Mouse (Mus musculus): ENCODE measurements around the gene Stx1b.

Stx1b gene

DNA sequence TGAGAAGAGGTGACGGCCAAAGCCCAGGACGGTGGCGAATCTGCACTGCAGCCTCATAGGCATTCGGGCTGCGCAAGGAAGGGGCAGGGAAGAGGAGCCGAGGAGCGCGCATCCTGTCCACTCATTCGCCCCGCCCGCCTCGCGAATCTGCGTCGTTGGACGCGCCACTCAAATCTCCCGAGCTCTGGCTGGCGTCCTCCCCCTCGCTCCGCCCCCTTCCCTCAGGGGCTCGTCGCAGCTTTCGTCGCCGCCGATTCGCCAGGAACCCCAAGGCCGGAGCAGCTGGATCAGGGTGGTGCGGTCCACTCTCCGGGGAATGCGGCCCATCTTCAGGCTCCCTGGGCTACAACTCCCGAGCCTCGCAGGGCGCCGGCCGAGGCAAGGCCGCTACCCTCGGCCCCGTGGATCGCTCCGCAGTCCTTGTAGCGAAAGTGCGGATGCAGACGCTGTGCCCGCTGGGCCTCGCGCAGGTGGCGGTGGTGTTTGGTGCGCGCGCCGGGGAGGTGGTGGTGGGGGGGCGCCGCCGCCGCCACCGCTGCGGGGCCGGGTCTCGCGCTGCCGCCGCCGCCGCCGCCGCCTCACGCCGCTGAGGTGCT is 47.4 kb downstream of the Stx1b start:
- in situ Hi-C loops (cut with MboI, MseI) = loop anchor here (5.0 kb wide), 1 partner anchor 65 kb away; no protein-coding TSS in a partner anchor

DNA sequence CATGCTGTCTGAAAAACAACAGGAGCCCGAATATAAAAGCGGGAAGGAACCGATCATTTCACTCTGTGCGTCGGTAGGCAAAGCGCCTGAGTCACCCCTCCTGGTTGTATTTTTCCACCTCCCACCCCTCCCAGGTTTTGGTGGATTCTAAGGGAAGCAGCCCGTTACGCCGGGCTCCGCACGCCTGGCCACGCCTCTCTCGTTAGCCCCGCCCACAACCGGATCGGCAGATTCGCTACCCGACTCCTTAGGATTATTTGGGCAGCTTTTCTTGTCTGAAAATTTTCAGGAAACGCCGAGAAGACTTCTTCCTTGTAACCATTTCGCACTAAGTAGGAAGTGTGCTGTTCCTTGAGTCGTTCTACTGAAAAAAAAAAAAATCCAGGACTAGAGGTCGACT is 47.9 kb downstream of the Stx1b start, which contains the start of gene Setd1a:
Gene Setd1a, plus strand, starts transcription at position 245 of the 400 bp plus-strand sequence.
- in situ Hi-C loops (cut with MboI, MseI) = loop anchor here (5.0 kb wide), 1 partner anchor 66 kb away; no protein-coding TSS in a partner anchor

DNA sequence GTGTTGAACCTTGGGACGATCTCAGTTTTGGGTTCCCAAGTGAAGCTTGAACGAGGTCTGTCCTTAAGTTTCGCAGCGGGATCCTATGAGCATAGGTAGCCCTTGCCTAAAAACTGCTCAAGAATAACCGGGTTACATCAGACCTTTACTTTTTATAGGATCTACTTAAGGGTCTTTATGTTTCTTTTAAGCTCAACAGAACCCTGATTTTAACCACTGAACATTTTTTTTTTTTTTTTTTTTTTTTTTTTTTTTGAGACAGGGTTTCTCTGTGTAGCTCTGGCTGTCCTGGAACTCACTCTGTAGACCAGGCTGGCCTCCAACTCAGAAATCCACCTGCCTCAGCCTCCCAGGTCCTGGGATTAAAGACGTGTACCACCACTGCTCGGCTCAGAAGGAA is 48.5 kb downstream of the Stx1b start:
- in situ Hi-C loops (cut with MboI, MseI) = loop anchor here (5.0 kb wide), 1 partner anchor 66 kb away; no protein-coding TSS in a partner anchor

DNA sequence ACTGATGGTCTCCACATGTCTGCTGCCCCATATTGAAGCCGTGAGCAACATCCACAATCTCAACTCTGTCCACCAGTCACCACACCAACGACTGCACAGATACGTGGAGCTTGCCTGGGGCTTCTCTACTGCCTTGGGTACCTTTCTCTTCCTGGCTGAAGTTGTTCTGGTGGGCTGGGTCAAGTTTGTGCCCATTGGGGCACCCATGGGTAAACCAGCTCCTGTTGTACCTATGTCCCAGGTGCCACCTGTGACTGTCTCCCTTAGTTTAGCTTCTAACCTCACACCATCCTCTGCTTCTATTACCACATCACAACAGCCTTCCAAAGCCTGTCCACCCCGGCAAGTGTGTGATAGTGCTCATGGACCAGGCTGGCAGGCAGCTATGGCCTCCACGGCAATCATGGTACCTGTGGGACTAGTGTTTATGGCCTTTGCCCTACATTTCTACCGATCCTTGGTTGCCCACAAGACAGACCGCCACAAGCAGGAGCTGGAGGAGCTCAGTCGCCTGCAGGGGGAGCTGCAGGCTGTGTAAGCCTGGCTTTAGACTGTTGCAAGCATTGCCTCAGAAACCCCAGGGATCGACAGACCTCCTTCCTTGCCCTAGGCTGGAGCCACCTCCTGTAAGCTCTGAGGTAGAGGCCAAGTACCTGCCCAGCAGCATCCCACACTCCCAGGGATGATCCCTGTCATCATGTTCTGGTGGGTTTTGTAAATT is 50.5 kb downstream of the Stx1b start:
- in situ Hi-C loops (cut with MboI, MseI) = no loop called here

DNA sequence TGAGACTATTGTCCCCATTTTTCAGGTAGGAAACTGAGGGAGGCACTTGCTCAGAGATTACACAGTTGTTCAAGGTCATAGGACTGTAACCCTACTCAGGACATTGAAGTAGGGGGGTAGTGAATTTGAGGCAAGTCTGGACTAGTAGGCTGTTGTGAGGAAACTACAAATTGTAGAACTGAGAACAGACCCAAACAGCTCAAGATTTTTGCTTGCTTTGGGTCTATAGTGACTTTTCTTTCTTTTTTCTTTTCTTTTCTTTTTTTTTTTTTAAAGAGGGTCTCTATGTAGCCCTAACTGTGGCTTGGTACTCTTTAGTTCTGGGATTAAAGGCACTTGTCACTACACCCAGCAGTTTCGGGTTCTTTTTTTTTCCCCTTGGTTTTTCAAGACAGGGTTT is 51.8 kb downstream of the Stx1b start:
- in situ Hi-C loops (cut with MboI, MseI) = no loop called here

DNA sequence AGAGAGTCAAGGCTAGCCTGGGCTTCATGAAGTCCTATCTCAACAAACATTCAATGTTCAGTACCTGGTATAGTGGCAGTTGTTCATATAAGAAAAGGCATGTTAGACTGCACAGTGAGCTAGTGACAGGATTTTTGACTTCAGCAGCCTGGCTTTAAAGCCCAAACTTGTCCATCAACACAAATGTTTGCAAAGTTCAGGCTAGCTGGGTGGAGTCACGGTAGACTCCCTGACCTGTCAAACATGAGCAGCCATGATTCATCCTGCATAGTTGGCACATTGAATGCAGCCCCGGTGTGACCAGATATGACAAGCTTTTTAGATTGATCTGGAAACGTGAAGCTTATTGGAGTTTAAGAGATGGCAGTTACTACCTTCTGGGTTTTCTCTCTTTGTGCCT is 52.3 kb downstream of the Stx1b start:
- in situ Hi-C loops (cut with MboI, MseI) = no loop called here

DNA sequence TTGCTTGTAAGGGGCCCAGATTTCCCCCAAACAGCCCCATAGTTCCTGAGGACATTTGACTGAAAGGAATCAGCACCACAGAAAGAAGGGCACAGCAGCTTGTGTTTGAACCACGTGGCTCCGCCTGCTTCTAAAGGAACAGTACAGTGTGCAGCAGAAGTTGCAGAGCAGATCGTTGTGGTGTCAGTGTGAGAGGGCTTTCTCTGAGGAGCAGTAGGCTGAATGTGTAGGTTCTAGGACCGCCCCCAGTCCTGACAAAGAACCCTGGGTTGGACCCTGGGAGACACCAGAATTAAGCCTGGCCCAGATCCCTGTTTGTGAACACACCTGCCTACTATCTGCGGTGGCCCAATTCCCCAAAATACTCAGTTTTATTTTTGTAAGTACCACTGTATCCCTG is 53.1 kb downstream of the Stx1b start:
- in situ Hi-C loops (cut with MboI, MseI) = no loop called here

DNA sequence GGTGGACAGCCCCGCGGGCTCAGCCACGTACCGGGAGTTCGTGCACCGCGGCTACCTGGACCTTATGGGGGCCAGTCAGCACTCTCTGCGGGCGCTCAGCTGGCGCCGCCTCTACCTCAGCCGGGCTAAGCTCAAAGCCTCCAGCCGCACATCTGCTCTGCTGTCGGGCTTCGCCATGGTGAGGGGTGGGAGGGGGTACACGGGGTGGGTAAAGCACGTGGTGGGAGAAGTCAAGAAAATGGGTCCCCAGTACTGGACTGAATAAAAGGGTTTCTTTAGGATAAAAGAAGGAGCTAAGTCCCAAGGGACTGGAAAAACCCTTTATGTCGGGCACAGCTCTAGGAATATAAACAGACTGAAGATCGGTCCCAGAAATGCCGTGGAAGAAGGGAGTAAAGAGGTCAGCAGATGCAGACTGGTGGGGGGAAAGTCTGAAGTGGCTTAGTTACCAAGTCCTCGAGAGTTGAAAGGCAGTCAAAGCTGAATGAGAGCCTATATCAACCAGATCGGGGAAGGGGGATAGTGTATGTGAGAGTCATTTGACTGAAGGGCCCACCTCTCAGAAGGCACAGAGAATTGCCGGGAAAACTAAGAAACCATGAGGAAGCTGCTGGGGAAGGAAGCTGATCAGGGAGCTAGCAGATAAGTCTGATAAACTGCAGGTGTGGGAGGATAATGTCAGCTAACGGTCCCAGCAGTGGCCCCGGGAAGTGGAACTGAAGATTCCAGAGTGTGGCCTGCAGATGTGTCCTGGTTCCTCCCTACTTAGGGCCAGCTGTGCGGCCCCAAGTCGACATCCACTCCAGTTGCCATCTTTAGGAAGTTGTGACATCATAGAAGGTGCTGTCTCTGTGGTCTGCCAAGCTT is 54.1 kb downstream of the Stx1b start:
- in situ Hi-C loops (cut with MboI, MseI) = no loop called here

DNA sequence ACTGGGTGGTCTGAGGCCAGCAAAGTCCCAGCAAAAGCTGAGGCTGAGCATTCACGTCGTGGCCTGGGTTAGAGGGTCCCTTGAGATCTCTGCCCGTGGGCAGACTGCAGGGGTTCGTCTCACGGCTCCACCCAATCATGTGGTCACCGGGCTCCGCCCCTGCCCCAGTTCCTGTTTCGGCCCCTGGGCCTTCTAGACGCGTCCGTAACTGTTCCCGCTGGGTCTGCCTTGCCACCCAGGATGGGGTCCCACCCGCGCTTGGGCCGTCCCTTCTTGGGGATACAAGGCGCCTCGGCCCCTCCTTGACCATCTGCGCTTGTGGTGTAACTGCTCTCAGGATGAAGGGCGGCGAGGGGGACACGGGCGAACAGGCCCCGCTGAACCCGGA is 54.7 kb downstream of the Stx1b start, which contains the start of gene Orai3:
Gene Orai3, plus strand, starts transcription at position 165 of the 388 bp plus-strand sequence.
- in situ Hi-C loops (cut with MboI, MseI) = no loop called here

DNA sequence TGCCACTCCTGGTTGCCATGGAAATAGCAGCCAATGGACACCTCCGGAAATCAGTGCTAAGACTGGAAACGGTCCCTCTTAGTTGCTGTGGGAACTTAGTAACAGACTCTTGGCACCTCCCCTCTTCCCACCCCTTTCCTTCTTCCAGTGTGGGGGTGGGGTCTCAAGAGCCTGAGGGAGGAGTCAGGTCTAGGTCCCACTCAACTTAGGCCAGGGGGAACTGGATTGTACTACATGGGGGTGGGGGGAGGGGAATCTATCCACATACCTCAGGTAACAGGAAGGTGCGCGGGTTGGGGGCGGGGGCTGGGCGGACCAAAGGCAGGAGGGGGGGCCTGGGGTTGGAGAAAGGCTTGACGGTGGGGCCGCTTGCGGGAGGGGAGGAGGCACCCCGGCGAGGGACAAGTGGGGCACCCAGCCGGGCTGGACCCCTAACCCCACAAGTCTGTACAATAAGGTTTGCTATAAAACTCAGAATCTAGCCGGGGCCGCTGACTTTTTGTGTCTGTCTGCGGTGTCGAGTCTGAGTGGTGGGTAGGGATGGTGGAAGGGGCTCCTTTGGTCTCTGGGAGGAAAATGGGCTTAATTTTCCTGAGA is 55.3 kb downstream of the Stx1b start:
- in situ Hi-C loops (cut with MboI, MseI) = no loop called here

DNA sequence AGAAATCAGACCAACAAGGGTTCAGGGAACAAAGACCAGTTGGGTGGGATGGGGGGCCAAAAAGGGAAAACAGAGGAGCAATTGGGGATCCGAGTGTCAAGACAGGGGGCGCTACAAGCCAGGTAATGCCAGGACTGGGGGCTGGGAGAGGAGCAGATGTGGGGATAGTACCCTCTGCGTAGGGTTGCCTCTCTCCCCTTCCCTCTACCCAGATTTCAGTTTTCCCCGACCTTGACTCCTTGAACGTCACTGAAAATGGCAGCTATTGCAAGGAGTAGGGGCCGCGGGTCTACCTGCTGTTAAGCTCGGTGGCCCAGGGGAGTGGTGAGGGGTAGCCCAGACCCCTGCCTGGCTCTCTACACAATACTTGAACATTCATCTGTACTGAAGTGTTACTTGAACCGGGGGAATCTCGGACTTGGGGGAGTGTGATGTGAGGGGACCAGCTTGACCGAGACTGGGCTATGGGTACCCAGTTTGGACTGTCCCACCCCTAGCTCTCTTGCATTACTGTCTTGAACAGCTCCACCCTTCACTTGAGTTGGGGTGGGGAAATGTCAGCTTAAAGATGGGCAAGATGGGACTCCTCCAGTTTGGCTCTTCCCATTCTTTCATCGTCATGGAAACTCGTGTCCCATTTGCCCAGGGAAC is 55.9 kb downstream of the Stx1b start:
- in situ Hi-C loops (cut with MboI, MseI) = no loop called here

DNA sequence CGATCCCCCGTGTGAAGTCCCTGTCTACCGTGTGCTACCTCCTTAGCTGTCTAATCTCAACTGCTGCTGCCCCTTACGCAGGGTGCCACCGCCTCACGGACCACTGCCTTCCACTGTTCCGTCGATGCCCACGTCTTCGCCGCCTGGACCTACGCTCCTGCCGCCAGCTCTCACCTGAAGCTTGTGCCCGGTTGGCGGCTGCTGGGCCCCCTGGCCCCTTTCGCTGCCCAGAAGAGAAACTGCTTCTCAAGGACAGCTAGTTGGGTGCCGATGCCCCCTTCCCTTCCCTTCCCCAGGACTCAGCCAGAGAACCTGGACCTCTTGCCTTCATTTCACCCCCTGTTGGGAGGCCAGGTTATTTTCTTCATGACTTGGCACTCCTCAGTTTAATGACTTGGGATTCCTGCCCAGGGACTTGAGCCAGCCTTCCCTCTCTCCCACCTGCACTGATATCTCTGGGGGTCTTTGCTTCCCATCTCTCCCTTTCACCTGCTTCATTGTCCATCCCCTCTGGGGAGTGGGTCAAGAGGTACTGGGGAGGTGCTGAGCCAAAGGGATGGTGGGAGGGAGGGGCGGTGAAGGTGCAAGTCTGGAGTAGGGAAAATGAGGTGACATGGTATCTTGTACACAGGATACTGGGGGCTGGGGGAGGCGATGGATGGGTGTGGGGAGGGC is 56.5 kb downstream of the Stx1b start:
- in situ Hi-C loops (cut with MboI, MseI) = no loop called here

DNA sequence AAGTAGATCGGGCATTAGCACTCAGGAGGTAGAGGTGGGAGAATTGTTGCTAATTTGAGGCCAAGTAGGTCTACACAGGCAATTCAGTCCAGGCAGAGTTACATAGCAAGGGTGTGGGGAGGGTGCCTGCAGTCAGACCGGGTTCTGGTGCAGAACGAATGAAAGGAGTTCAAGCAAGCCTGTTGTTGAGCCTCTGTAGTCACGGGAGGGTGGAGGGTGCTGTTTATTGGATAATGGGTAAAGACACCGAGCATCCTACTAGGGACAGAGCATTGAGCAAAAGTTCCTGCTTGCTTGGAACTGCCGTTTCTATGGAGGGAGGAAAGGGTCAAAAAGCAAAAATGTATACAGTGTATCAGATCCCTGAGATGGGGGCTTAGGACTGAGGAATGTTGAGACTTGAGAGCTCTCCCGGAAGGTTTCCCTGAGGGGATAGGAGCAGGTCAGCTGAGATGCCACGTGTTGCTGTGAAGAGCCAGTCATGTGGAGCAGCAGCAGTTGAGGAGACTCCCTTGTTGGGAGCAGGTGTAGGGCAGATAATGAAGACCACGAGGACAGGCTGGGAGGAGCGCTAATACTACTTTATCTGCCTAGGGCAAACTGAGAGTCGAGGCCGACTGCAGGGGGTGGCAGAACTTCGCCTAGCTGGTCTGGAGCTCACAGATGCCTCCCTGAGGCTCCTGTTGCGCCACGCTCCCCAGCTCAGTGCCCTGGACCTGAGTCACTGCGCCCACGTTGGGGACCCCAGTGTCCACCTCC is 57.3 kb downstream of the Stx1b start:
- in situ Hi-C loops (cut with MboI, MseI) = no loop called here

DNA sequence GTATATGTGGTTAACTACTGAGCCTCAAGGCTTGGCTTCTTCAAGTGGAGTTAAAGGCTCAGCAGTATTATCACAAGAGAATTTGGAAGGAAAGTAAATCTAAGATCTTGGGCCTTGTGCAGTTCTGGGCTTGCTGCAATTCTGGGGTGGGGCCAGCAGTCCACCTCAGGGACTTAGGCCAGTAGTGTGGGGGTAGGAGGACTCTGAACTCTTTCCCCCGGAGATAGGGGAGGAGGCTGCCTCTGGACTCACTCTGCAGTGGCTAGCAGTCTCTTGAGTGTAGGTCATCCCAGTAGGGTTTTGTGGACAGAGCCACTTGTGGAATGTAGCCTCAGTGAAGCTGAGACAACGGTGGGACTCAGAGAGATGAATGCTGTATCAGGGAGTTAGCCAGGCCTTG is 58.6 kb downstream of the Stx1b start:
- in situ Hi-C loops (cut with MboI, MseI) = no loop called here

DNA sequence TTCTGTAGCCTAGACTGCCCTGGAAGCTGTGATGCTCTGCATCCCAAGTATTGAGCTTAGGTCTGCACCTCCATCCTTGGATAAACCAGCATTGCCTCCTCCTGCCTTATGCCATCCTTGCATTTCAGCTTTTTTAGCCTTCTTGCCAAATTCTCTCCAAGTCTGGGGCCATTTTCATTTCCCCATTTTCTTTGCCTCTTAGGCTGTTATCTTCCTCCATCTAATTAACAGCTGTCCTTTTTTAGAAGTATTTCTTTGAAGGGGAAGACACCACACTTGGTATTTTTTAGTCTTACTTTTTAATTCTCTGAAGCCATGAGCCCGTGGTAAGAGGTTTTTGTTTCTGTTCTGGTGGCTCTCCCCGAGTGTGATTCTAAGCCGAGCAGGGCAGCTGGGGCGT is 60.7 kb downstream of the Stx1b start:
- in situ Hi-C loops (cut with MboI, MseI) = no loop called here

DNA sequence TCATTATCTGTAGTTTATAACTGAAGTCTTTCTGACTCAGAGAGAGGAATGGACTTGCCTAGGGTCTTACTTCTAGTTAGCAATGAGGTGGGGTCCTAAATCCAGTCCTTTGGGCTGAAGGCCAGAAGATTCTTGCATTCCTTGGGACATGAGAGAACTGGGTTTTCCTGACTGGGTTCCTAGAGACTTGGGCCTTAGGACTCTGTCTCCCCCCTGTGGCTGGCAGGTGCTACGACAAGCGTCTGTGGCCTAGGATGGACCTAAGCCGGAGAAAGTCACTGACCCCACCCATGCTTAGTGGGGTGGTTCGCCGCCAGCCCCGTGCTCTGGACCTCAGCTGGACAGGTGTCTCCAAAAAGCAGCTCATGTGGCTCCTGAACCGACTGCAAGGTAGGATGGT is 63.3 kb downstream of the Stx1b start:
- in situ Hi-C loops (cut with MboI, MseI) = no loop called here

DNA sequence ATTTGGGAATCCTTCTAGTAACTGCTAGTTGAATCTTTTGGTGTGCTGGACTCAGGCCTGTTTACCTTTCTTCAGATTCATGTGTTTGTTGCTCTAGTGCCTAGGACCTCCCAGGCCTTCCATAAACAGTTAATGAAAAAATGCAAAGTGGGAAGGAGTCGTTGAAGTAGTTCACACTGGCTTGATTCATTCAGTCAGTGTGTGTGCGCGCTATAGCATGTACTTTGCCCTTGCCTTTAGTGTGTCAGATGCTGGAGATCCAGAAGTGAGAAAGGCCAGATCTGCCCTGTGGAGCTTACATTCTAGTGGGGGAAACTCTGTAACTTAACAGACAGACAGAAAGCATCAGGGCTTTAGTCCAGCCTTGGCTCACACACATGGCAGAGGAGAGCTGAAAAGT is 63.9 kb downstream of the Stx1b start:
- in situ Hi-C loops (cut with MboI, MseI) = no loop called here

DNA sequence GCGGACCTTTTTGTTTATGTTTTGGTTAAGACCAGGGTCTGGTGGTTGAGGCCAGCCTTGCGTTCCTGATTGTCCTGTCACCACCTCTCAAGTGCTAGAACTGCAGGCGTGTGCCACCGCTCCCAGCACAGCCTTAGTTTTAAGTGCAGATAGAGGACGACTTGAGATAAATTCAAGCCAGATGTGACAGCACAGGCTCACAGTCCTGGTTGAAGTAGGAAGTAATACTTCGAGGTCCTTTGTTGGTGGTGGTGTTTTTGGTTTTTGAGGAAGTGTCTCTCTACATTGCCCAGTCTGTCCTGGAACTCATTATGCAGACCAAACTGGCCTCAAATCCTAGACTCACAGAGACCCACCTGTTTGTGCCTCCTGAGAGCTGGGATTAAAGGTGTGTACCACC is 64.6 kb downstream of the Stx1b start:
- in situ Hi-C loops (cut with MboI, MseI) = no loop called here

All from T-helper 1 cell (primary cell).